ENCODE assay signal across 13 mouse cellular contexts in genomic region chr17:64398114-64398692, GRCm38 (mm10).
DNase-seq lines count a peak whose midpoint lies in the region; ATAC-seq and TF ChIP-seq lines count a peak whose summit lies in the region.
"Had no signal": no experiment of that assay in that cellular context is flagged by ENCODE, and none has a peak within 500 bp of the region (broad histone marks: within the 10 kb centered on the region; RNA-seq: fewer than 3 reads in every experiment).

No protein-coding gene starts in this region.

- H3K4me2 ChIP-seq in liver, postnatal 0 days (ENCODE audit: low read depth, low read length): peak overlapping the region; percentile 45; the same call in 1 of the 2 replicates
- H3K4me2 ChIP-seq in stomach, postnatal 0 days (replicated peaks; ENCODE audit: low read depth): peak overlapping the region; percentile 47

- no peak for TF ChIP-seq CTCF in liver, postnatal 0 days (IDR thresholded peaks at IDR 0.05; ENCODE audit: low read depth)
- no peak for TF ChIP-seq CTCF in stomach, postnatal 0 days (IDR thresholded peaks at IDR 0.05; ENCODE audit: low read depth)

- H3K27me3 ChIP-seq in liver, postnatal 0 days (ENCODE audit: insufficient read depth, low read length): no peaks in the 10 kb centered on the region
- H3K27me3 ChIP-seq in stomach, postnatal 0 days (ENCODE audit: control insufficient read depth, insufficient read depth, low read length): no peaks in the 10 kb centered on the region

- ATAC-seq in liver, postnatal 0 days: no peak
- ATAC-seq in stomach, postnatal 0 days (ENCODE audit: low FRiP score, low TSS enrichment): peak; percentile 45; the same call in 1 of the 2 replicates

- DNase-seq in liver, postnatal 0 days: no peak
- DNase-seq in liver (no peak), adipocyte (ENCODE audit: low spot score) (no peak)
- peak; percentile 32 to 48 for DNase-seq in adrenal gland, postnatal 36 days
- peak; percentile 27 to 49 for DNase-seq in kidney, postnatal 4 days
- DNase-seq in stomach, postnatal 0 days (ENCODE audit: low spot score): no peak
- no peak for DNase-seq in thymus, postnatal 25 days
- DNase-seq: cerebellum, adult 9-10 months; heart, postnatal 36 days; right cerebral cortex, postnatal 25 days; thymus, postnatal 14 days had no signal

- WGBS in liver, postnatal 0 days (ENCODE audit: insufficient replicate concordance): 65% methylated on average over 9 of the region's 9 CpGs
- WGBS in stomach, postnatal 0 days: 31% methylated on average over 9 of the region's 9 CpGs

- H3K27ac ChIP-seq in liver, postnatal 0 days (ENCODE audit: low read depth): no peak overlapping the region
- H3K27ac ChIP-seq in stomach, postnatal 0 days (replicated peaks): no peak overlapping the region
- H3K27ac ChIP-seq: embryonic facial prominence, embryonic 10.5 days; forebrain, embryonic 10.5 days had no signal

- H3K9me3 ChIP-seq in liver, postnatal 0 days (ENCODE audit: low read length): no peaks in the 10 kb centered on the region
- no peaks in the 10 kb centered on the region for H3K9me3 ChIP-seq in stomach, postnatal 0 days (ENCODE audit: control insufficient read depth, low read length)
- H3K9me3 ChIP-seq: embryonic facial prominence, embryonic 10.5 days; forebrain, embryonic 10.5 days had no signal

- H3K36me3 ChIP-seq in liver, postnatal 0 days (replicated peaks; ENCODE audit: insufficient read depth, low read length): no peaks in the 10 kb centered on the region
- H3K36me3 ChIP-seq in stomach, postnatal 0 days (ENCODE audit: control insufficient read depth, insufficient read depth, low read length): no peaks in the 10 kb centered on the region
- H3K36me3 ChIP-seq: embryonic facial prominence, embryonic 10.5 days; forebrain, embryonic 10.5 days had no signal

- H3K9ac ChIP-seq in liver, postnatal 0 days (replicated peaks): no peak overlapping the region
- H3K9ac ChIP-seq in stomach, postnatal 0 days (ENCODE audit: low read length): no peak overlapping the region

- no peak overlapping the region for H3K4me3 ChIP-seq in liver, postnatal 0 days (ENCODE audit: low read depth, low read length)
- no peak overlapping the region; the same call in 1 of the 2 replicates for H3K4me3 ChIP-seq in stomach, postnatal 0 days (ENCODE audit: low read depth, low read length)
- H3K4me3 ChIP-seq: embryonic facial prominence, embryonic 10.5 days; forebrain, embryonic 10.5 days had no signal

- no peak for TF ChIP-seq EP300 in liver, postnatal 0 days (IDR thresholded peaks at IDR 0.05; ENCODE audit: low read depth)
- peak; percentile 71 for TF ChIP-seq EP300 in stomach, postnatal 0 days (optimal IDR thresholded peaks at IDR 0.05)

- no peaks in the 10 kb centered on the region; the same call in 1 of the 2 replicates for H3K4me1 ChIP-seq in liver, postnatal 0 days (ENCODE audit: insufficient read depth)
- H3K4me1 ChIP-seq in stomach, postnatal 0 days (replicated peaks; ENCODE audit: control insufficient read depth, insufficient read depth): no peaks in the 10 kb centered on the region

Comparison
In these comparisons a context has a peak if more than half of its experiments do, and no peak if none do; other contexts are left out.
1. DNase-seq: peak in adrenal gland, postnatal 36 days (2 of 2) and kidney, postnatal 4 days (2 of 2); none in liver, postnatal 0 days (single experiment), liver (single experiment), stomach, postnatal 0 days (single experiment), adipocyte (single experiment) and thymus, postnatal 25 days (single experiment).